Mouse (Mus musculus) MEL (cell line): ENCODE data around the gene Cyp2e1. TPM values are rescaled to one million over a fixed set of nuclear protein-coding genes. Genes with fewer than 3 reads are reported as not detected.

ENCODE experiments used
- DNase-seq: peaks from one replicate; pipeline ENCODE4 v3.0.0; 2011; ENCODE audit warnings: low read depth, low spot score
- H3K27ac ChIP-seq: 2 replicates; pipeline ENCODE4 v1.5.1; 2012; ENCODE audit warnings: low read depth, mild to moderate bottlenecking, control low read depth, low read length, moderate library complexity; ENCODE audit not compliant: control insufficient read depth
- H3K27me3 ChIP-seq, 2 experiments: fragments of 150-350 bp in 1 of 2; sonication (generic) in 1 of 2; 2 replicates each; pipeline ENCODE4 v1.6.1; 2012; ENCODE audit warnings: low read length in 2 of 2, mild to moderate bottlenecking in 2 of 2, improper control_type of control experiment in 1 of 2, moderate library complexity in 1 of 2; ENCODE audit not compliant: insufficient read depth in 2 of 2, control insufficient read depth in 1 of 2
- H3K36me3 ChIP-seq, 2 experiments: 2 replicates each; pipeline ENCODE4 v1.6.1; 2012 to 2014; ENCODE audit warnings: low read length in 2 of 2, improper control_type of control experiment in 1 of 2, inconsistent platforms in 1 of 2, mild to moderate bottlenecking in 1 of 2; ENCODE audit not compliant: insufficient read depth in 2 of 2, control insufficient read depth in 1 of 2
- H3K4me1 ChIP-seq, 2 experiments: fragments of 150-350 bp in 1 of 2; sonication (generic) in 1 of 2; 2 replicates each; pipeline ENCODE4 v1.6.1; 2012; ENCODE audit warnings: low read length in 2 of 2, improper control_type of control experiment in 1 of 2, mild to moderate bottlenecking in 1 of 2; ENCODE audit not compliant: insufficient read depth in 2 of 2, control insufficient read depth in 1 of 2
- H3K4me3 ChIP-seq, 2 experiments: fragments of 150-350 bp in 1 of 2; sonication (generic) in 1 of 2; 2 replicates each; pipeline ENCODE4 v1.5.1; 2012; ENCODE audit warnings: low read depth in 2 of 2, low read length in 2 of 2, mild to moderate bottlenecking in 2 of 2, moderate library complexity in 2 of 2, control low read depth in 1 of 2, improper control_type of control experiment in 1 of 2; ENCODE audit not compliant: control insufficient read depth in 1 of 2, insufficient read depth in 1 of 2
- H3K79me2 ChIP-seq: 2 replicates; pipeline ENCODE4 v1.6.1; 2012; ENCODE audit warnings: mild to moderate bottlenecking, low read length, moderate library complexity; ENCODE audit not compliant: control insufficient read depth, poor library complexity, insufficient read depth
- H3K9ac ChIP-seq: 2 replicates; pipeline ENCODE4 v1.6.1; 2012; ENCODE audit warnings: low read depth, mild to moderate bottlenecking, control low read depth, low read length, moderate library complexity; ENCODE audit not compliant: control insufficient read depth, poor library complexity, severe bottlenecking
- H3K9me3 ChIP-seq: fragments of 150-350 bp; sonication (generic); replicated peaks from 2 replicates; pipeline ENCODE4 v1.6.1; 2012; ENCODE audit warnings: mild to moderate bottlenecking, low read length, improper control_type of control experiment, moderate library complexity; ENCODE audit not compliant: insufficient read depth
- BHLHE40 ChIP-seq: IDR thresholded peaks from 2 replicates; pipeline ENCODE4 v1.6.1; 2012; ENCODE audit warnings: low read depth, mild to moderate bottlenecking, inconsistent platforms, low read length, improper control_type of control experiment, borderline replicate concordance
- CHD1 ChIP-seq: IDR thresholded peaks from 2 replicates; pipeline ENCODE4 v1.6.1; 2012; ENCODE audit warnings: low read depth, mild to moderate bottlenecking, inconsistent platforms, low read length, improper control_type of control experiment
- CHD2 ChIP-seq: IDR thresholded peaks from 2 replicates; pipeline ENCODE4 v1.6.1; 2011; ENCODE audit warnings: low read length, improper control_type of control experiment
- CTCF ChIP-seq, 3 experiments: IDR thresholded peaks in 2 of 3; conservative IDR thresholded peaks in 1 of 3; 2 replicates each; pipeline ENCODE4 v1.5.1; 2011 to 2012; ENCODE audit warnings: low read length in 3 of 3, low read depth in 2 of 3, mild to moderate bottlenecking in 2 of 3, improper control_type of control experiment in 1 of 3, inconsistent platforms in 1 of 3, mixed read lengths in 1 of 3, moderate library complexity in 1 of 3; ENCODE audit not compliant: control insufficient read depth in 1 of 3, insufficient read depth in 1 of 3, poor library complexity in 1 of 3, severe bottlenecking in 1 of 3
- HCFC1 ChIP-seq: IDR thresholded peaks from 2 replicates; pipeline ENCODE4 v1.6.1; 2012; ENCODE audit warnings: low read depth, mild to moderate bottlenecking, inconsistent platforms, low read length, improper control_type of control experiment, moderate library complexity
- KAT2A ChIP-seq: conservative IDR thresholded peaks from 2 replicates; pipeline ENCODE4 v1.6.1; 2012; ENCODE audit warnings: low read depth, low read length, improper control_type of control experiment, inconsistent platforms
- MYB ChIP-seq: IDR thresholded peaks from 2 replicates; pipeline ENCODE4 v1.6.1; 2011; ENCODE audit warnings: mild to moderate bottlenecking, low read depth, low read length, improper control_type of control experiment
- NRF1 ChIP-seq: IDR thresholded peaks from 2 replicates; pipeline ENCODE4 v1.6.1; 2014; ENCODE audit warnings: low read depth, mild to moderate bottlenecking, inconsistent platforms, low read length, improper control_type of control experiment, moderate library complexity; ENCODE audit not compliant: poor library complexity, insufficient read depth, severe bottlenecking
- TAL1 ChIP-seq: IDR thresholded peaks from 2 replicates; pipeline ENCODE4 v1.6.1; 2012; ENCODE audit warnings: mild to moderate bottlenecking, inconsistent platforms, low read length, moderate library complexity, mixed read lengths
- TBP ChIP-seq: IDR thresholded peaks from 2 replicates; pipeline ENCODE4 v1.8.0; 2011; ENCODE audit warnings: low read depth, low read length, improper control_type of control experiment
- USF2 ChIP-seq, 2 experiments: IDR thresholded peaks; 2 replicates each; pipeline ENCODE4 v1.6.1; 2011 to 2012; ENCODE audit warnings: improper control_type of control experiment in 2 of 2, low read length in 2 of 2, borderline replicate concordance in 1 of 2, inconsistent platforms in 1 of 2, low read depth in 1 of 2, mild to moderate bottlenecking in 1 of 2; ENCODE audit not compliant: insufficient read depth in 1 of 2
- ZNF384 ChIP-seq: IDR thresholded peaks from 2 replicates; pipeline ENCODE4 v1.6.1; 2012; ENCODE audit warnings: low read depth, mild to moderate bottlenecking, inconsistent platforms, low read length, improper control_type of control experiment
- polyA plus RNA-seq, 2 experiments: library from polyadenylated mRNA; stranded (reverse) in 1 of 2; unstranded in 1 of 2; fragments of >175 nt in 1 of 2; fragments of >200 nt in 1 of 2; gene quantifications; 2 replicates each; pipeline versions ENCODE4 v1.2.1 to v1.2.4; 2012; ENCODE audit warnings: low replicate concordance in 2 of 2, low read depth in 1 of 2; ENCODE audit not compliant: insufficient read length in 2 of 2, insufficient read depth in 1 of 2, missing spikeins in 1 of 2
- total RNA-seq: library from RNA; depleted of rRNA; stranded (reverse); fragments of 300-350 nt; gene quantifications from 2 replicates; pipeline ENCODE4 v1.2.3, GENCODE M21; 2012; rRNA removed

Cyp2e1 gene
- total and polyA plus RNA-seq, 3 experiments: not detected

DNA sequence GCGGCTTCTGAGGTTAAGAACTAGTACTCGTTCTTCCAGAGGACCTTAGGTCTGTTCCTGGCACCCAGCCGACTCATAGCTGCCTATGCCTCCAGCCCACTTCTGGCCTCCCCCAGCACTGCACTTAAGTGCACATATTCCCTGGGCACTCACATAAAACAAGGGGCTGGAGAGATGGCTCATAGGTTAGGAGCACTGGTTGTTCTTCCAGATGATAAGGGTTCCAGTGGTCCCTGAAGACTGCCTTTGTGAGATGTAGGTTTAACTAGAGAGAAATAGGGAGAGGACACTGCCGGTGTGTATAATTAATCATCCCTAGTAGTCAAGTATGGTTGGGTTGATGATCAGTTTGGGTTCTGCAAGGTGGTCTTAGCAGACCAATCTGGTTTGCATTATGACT lies 59.2 kb downstream of the Cyp2e1 start:
- Histone ChIP-seq H3K9ac (no peak overlapping the region), H3K36me3 (no peaks in the 10 kb centered on the region), H3K9me3 (no peaks in the 10 kb centered on the region), H3K27me3 (peaks cover 7 to 14% of the 10 kb centered on the region in 2 experiments), H3K27ac (no peak overlapping the region), H3K4me3 (no peak overlapping the region), H3K4me1 (no peaks in the 10 kb centered on the region), H3K79me2 (no peaks in the 10 kb centered on the region)
- DNase-seq: no peak
- TF ChIP-seq KAT2A (no peak), CTCF (IDR thresholded peaks at IDR 0.05 in 2 of 3, conservative IDR thresholded peaks at IDR 0.05 in 1 of 3; ENCODE audit: control insufficient read depth in 1 of 3, insufficient read depth in 1 of 3, low read depth in 2 of 3, low read length in 3 of 3, poor library complexity in 1 of 3, severe bottlenecking in 1 of 3) (no peak), MYB (no peak), TAL1 (no peak), NRF1 (no peak), TBP (no peak), ZNF384 (no peak), BHLHE40 (no peak), USF2 (IDR thresholded peaks at IDR 0.05; ENCODE audit: borderline replicate concordance in 1 of 2, insufficient read depth in 1 of 2, low read depth in 1 of 2, low read length in 2 of 2) (no peak), CHD2 (no peak), CHD1 (no peak), HCFC1 (no peak)

Other genes starting within 250 kb of the Cyp2e1 start
- not detected in 2 replicates for gene Olfr538, start 195.9 kb upstream of the Cyp2e1 start, total RNA-seq
- not detected for gene Olfr538, start 195.9 kb upstream of the Cyp2e1 start, polyA plus RNA-seq
- not detected in 2 replicates for gene Olfr46, start 162.5 kb upstream of the Cyp2e1 start, total RNA-seq
- gene Olfr46, start 162.5 kb upstream of the Cyp2e1 start, polyA plus RNA-seq: not detected
- not detected in 2 replicates for gene Olfr61, start 134.8 kb upstream of the Cyp2e1 start, total RNA-seq
- not detected for gene Olfr61, start 134.8 kb upstream of the Cyp2e1 start, polyA plus RNA-seq
- not detected in 2 replicates for gene Olfr53, start 117.3 kb upstream of the Cyp2e1 start, total RNA-seq
- not detected for gene Olfr53, start 117.3 kb upstream of the Cyp2e1 start, polyA plus RNA-seq
- gene Olfr539, start 103.8 kb upstream of the Cyp2e1 start, total RNA-seq: not detected in 2 replicates
- gene Olfr539, start 103.8 kb upstream of the Cyp2e1 start, polyA plus RNA-seq: not detected
- not detected in 2 replicates for gene Olfr45, start 81.8 kb upstream of the Cyp2e1 start, total RNA-seq
- gene Olfr45, start 81.8 kb upstream of the Cyp2e1 start, polyA plus RNA-seq: not detected
- gene Olfr541, start 66.5 kb upstream of the Cyp2e1 start, total RNA-seq: not detected in 2 replicates
- gene Olfr541, start 66.5 kb upstream of the Cyp2e1 start, polyA plus RNA-seq: not detected
- gene Syce1, start 24.1 kb downstream of the Cyp2e1 start, total RNA-seq: not detected in 2 replicates
- gene Syce1, start 24.1 kb downstream of the Cyp2e1 start, polyA plus RNA-seq: not detected
- gene Zfp941, start 58.4 kb downstream of the Cyp2e1 start, total RNA-seq: not detected in 2 replicates
- gene Zfp941, start 58.4 kb downstream of the Cyp2e1 start, polyA plus RNA-seq: not detected
- gene Urah, start 71.3 kb downstream of the Cyp2e1 start, total RNA-seq: not detected in 2 replicates
- gene Urah, start 71.3 kb downstream of the Cyp2e1 start, polyA plus RNA-seq: not detected
- gene Scgb1c1, start 81.8 kb downstream of the Cyp2e1 start, total RNA-seq: not detected in 2 replicates
- gene Scgb1c1, start 81.8 kb downstream of the Cyp2e1 start, polyA plus RNA-seq: not detected
- not detected in 2 replicates for gene Odf3, start 84.1 kb downstream of the Cyp2e1 start, total RNA-seq
- not detected for gene Odf3, start 84.1 kb downstream of the Cyp2e1 start, polyA plus RNA-seq
- gene Gm45785, start 92.6 kb downstream of the Cyp2e1 start, total RNA-seq: not detected in 2 replicates
- gene Gm45785, start 92.6 kb downstream of the Cyp2e1 start, polyA plus RNA-seq: not detected
- 44.5 and 52.3 TPM in 2 replicates for gene Ric8a, start 93.2 kb downstream of the Cyp2e1 start, total RNA-seq
- 10 to 100 TPM in 1 of 2 experiments, not detected in 1; 63.4 TPM for gene Ric8a, start 93.2 kb downstream of the Cyp2e1 start, polyA plus RNA-seq
- gene Bet1l, start 93.8 kb downstream of the Cyp2e1 start, total RNA-seq: 12.1 and 16.0 TPM in 2 replicates
- 10 to 100 TPM in 1 of 2 experiments, not detected in 1; 26.2 TPM for gene Bet1l, start 93.8 kb downstream of the Cyp2e1 start, polyA plus RNA-seq
- gene Psmd13, start 118.2 kb downstream of the Cyp2e1 start, total RNA-seq: 165 and 191 TPM in 2 replicates
- 100 to 1,000 TPM in 1 of 2 experiments, not detected in 1; 215 TPM for gene Psmd13, start 118.2 kb downstream of the Cyp2e1 start, polyA plus RNA-seq
- 16.0 and 16.1 TPM in 2 replicates for gene Sirt3, start 118.6 kb downstream of the Cyp2e1 start, total RNA-seq
- gene Sirt3, start 118.6 kb downstream of the Cyp2e1 start, polyA plus RNA-seq: 10 to 100 TPM in 1 of 2 experiments, not detected in 1; 19.5 TPM
- gene Cox8b, start 136.7 kb downstream of the Cyp2e1 start, total RNA-seq: not detected in 2 replicates
- not detected for gene Cox8b, start 136.7 kb downstream of the Cyp2e1 start, polyA plus RNA-seq
- not detected in 2 replicates for gene Nlrp6, start 157.2 kb downstream of the Cyp2e1 start, total RNA-seq
- not detected for gene Nlrp6, start 157.2 kb downstream of the Cyp2e1 start, polyA plus RNA-seq
- gene Pgghg, start 177.7 kb downstream of the Cyp2e1 start, total RNA-seq: 3.0 and 3.2 TPM in 2 replicates
- gene Pgghg, start 177.7 kb downstream of the Cyp2e1 start, polyA plus RNA-seq: 1 to 10 TPM in 1 of 2 experiments, not detected in 1; 7.2 TPM
- 0.31 TPM in 1 of 2 replicates, not detected in the other for gene Ifitm5, start 186.6 kb downstream of the Cyp2e1 start, total RNA-seq
- 1 to 10 TPM in 1 of 2 experiments, not detected in 1; 1.1 TPM for gene Ifitm5, start 186.6 kb downstream of the Cyp2e1 start, polyA plus RNA-seq
- gene Gm45717, start 192.2 kb downstream of the Cyp2e1 start, total RNA-seq: not detected in 2 replicates
- not detected for gene Gm45717, start 192.2 kb downstream of the Cyp2e1 start, polyA plus RNA-seq
- 177 and 213 TPM in 2 replicates for gene Ifitm2, start 192.2 kb downstream of the Cyp2e1 start, total RNA-seq
- gene Ifitm2, start 192.2 kb downstream of the Cyp2e1 start, polyA plus RNA-seq: 100 to 1,000 TPM in 1 of 2 experiments, not detected in 1; 317 TPM
- gene Ifitm1, start 203.5 kb downstream of the Cyp2e1 start, total RNA-seq: 0.23 TPM in 1 of 2 replicates, not detected in the other
- gene Ifitm1, start 203.5 kb downstream of the Cyp2e1 start, polyA plus RNA-seq: not detected
- 4.2 and 6.4 TPM in 2 replicates for gene Ifitm3, start 247.0 kb downstream of the Cyp2e1 start, total RNA-seq
- gene Ifitm3, start 247.0 kb downstream of the Cyp2e1 start, polyA plus RNA-seq: 10 to 100 TPM in 1 of 2 experiments, not detected in 1; 12.8 TPM